Mouse (Mus musculus) layer of hippocampus, adult 18-20 months (tissue): ENCODE results near the gene Pmf1. TPM values are rescaled to one million over a fixed set of nuclear protein-coding genes. Genes with fewer than 3 reads are reported as not detected.

Source experiments
- DNase-seq, 2 experiments: peaks; one replicate each; pipeline ENCODE4 v3.0.0; 2022; ENCODE audit warnings: low spot score in 2 of 2
- microRNA-seq, 2 experiments: library from miRNA; unstranded; fragments of <30 nt; microRNA quantifications; one replicate each; pipeline ENCODE4 v1.2.0; 2021
- total RNA-seq, 2 experiments: library from RNA; stranded (reverse); gene quantifications; 2 replicates each; pipeline ENCODE4 v1.2.3; 2021

Pmf1 gene
- total RNA-seq, 2 experiments from 2014 or later: 5.9 to 6.5 TPM

GRCm38 (mm10) chr3:88359989-88360388 is 50.1 kb downstream of the Pmf1 start:
- no peak for DNase-seq

GRCm38 (mm10) chr3:88359584-88359983 is 50.5 kb downstream of the Pmf1 start:
- DNase-seq: no peak

GRCm38 (mm10) chr3:88354396-88355165 is 55.5 kb downstream of the Pmf1 start:
- no peak for DNase-seq

DNA sequence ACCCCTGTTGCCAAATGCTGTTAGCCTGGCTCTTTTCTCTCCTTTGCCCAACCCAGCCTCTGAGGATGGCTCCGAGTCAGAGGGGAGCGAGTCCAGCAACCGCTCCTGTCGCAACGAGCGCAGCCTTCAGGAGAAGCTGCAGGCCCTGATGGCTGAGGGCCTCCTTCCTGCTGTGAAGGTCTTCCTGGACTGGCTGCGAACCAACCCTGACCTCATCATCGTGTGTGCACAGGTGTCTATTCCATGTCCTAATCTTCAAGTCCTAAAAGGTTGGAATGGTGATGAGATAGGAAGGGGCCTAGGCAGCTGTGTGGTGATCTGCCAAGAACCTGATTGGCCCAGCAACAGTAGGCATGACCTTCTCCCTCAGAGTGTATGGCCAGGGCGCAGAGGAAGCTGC is 57.2 kb downstream of the Pmf1 start:
- no peak for DNase-seq

DNA sequence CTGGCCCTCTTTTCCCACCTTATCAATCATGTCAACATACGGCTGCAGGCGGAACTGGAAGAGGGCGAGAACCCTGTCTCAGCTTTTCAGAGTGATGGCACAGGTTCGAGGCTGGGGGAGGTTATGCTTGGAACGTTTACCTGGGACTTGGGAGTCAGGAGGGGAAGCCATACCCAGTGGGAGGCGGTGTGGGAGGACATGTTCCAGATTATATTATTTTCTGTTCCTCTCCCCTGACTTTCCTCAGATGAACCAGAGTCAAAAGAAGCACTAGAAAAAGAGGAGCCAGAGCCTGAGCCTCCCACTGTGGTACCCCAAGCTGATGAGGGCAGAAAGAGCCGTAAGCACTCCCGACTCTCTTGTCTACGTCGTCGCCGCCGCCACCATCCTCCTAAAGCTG is 59.4 kb downstream of the Pmf1 start:
- DNase-seq: no peak

Small RNA genes within 50 kb of the gene (microRNA-seq; reads per million reads assigned to microRNA genes)
- 0.39 to 0.99 reads per million in 2 experiments for gene Mir7011

Other genes with a start within 250 kb of the Pmf1 start
- not detected for gene Rhbg, start 155.6 kb downstream of the Pmf1 start, total RNA-seq
- under 1 TPM; 0.52 to 0.71 TPM for gene Gm38392, start 123.1 kb downstream of the Pmf1 start, total RNA-seq
- gene Tsacc, start 113.3 kb downstream of the Pmf1 start, total RNA-seq: 1 to 10 TPM; 2.7 to 3.9 TPM
- 100 to 1,000 TPM; 186 to 189 TPM for gene Cct3, start 113.2 kb downstream of the Pmf1 start, total RNA-seq
- 10 to 100 TPM; 89.8 to 94.5 TPM for gene Glmp, start 85.3 kb downstream of the Pmf1 start, total RNA-seq
- gene Tmem79, start 74.2 kb downstream of the Pmf1 start, total RNA-seq: 1 to 10 TPM; 1.5 to 2.3 TPM
- 10 to 100 TPM; 64.5 to 65.7 TPM for gene Smg5, start 74.1 kb downstream of the Pmf1 start, total RNA-seq
- 10 to 100 TPM; 14.0 to 16.6 TPM for gene Paqr6, start 45.7 kb downstream of the Pmf1 start, total RNA-seq
- under 1 TPM; 0.23 to 0.97 TPM for gene Bglap3, start 37.6 kb downstream of the Pmf1 start, total RNA-seq
- gene Bglap2, start 31.6 kb downstream of the Pmf1 start, total RNA-seq: not detected
- gene Bglap, start 25.9 kb downstream of the Pmf1 start, total RNA-seq: not detected
- 10 to 100 TPM; 71.9 to 73.0 TPM for gene Slc25a44, start 14.8 kb upstream of the Pmf1 start, total RNA-seq
- gene Sema4a, start 50.9 kb upstream of the Pmf1 start, total RNA-seq: 10 to 100 TPM; 40.4 to 41.5 TPM
- 10 to 100 TPM; 36.5 to 40.2 TPM for gene Lmna, start 99.6 kb upstream of the Pmf1 start, total RNA-seq
- 1 to 10 TPM; 2.0 to 2.2 TPM for gene Mex3a, start 122.1 kb upstream of the Pmf1 start, total RNA-seq
- not detected for gene Rab25, start 138.0 kb upstream of the Pmf1 start, total RNA-seq
- 100 to 1,000 TPM; 112 to 113 TPM for gene Lamtor2, start 142.7 kb upstream of the Pmf1 start, total RNA-seq
- gene Ubqln4, start 143.4 kb upstream of the Pmf1 start, total RNA-seq: 100 to 1,000 TPM; 118 to 122 TPM
- 10 to 100 TPM; 91.5 to 97.2 TPM for gene Ssr2, start 165.5 kb upstream of the Pmf1 start, total RNA-seq
- 100 to 1,000 TPM; 237 to 255 TPM for gene Arhgef2, start 195.6 kb upstream of the Pmf1 start, total RNA-seq
- gene Rxfp4, start 242.8 kb upstream of the Pmf1 start, total RNA-seq: not detected